Mouse (Mus musculus): ENCODE data around the gene Ccng2.

DNA sequence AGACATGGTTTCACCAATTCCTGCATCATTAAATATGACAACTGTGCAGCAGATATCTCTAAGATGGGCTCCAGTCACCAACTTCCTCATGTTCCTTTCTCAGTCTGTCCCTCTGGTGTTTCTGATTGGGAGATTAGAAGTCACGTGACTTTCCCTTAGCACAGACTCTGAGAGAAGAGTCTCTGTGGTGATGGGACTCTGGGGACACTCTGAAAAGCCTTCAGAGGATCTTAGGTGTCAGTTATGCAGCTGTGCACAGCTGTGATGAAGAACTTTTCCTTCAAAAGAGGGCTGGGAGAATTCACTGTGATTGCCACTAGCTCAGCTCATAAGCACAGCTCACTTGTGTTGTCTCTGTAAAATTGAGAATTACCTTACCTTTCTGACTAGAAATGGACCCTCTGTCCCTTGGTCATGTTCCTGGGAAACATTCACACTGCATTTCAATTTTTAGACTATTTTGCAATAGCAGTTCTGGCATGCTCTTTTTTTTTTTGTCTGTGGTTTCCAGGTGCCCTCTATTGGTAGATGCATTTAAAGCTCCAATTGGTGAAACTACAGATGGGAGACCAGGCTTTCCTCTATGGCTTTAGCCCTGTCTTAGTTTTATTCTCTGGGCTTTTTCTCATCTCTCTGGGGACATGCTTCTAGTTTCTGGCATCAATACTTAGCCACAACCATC, 56.4 kb downstream of the Ccng2 start:
- no peak for TF ChIP-seq POLR2A (IDR thresholded peaks at IDR 0.05; ENCODE audit: low read depth, low read length)
- no peak for TF ChIP-seq CTCF (conservative IDR thresholded peaks at IDR 0.05; ENCODE audit: insufficient read depth, insufficient read length, low read depth, low read length)
